Mouse (Mus musculus) midbrain, embryonic 12.5 days (tissue): ENCODE measurements at regions not wholly inside any gene's neighbourhood (a gene's known extent, or its start where the extent isn't known, plus 50 kb on each side); places are given as distances from the start of the nearest gene placed in this dataset.
A peak's percentile ranks its signal among the peaks of the same experiment; 100 is the strongest.

Source experiments
- ATAC-seq: fragments of 200-750 bp; cut with Nextera tagmentation; 2 replicates; pipeline ENCODE4 v1.8.0; 2017; ENCODE audit warnings: low read depth, moderate TSS enrichment, moderate library complexity; ENCODE audit not compliant: low FRiP score
- H3K27ac ChIP-seq: fragments of 300-500 bp; sonication (generic); replicated peaks from 2 replicates; pipeline ENCODE4 v1.5.1; 2016; ENCODE audit warnings: mild to moderate bottlenecking
- H3K27me3 ChIP-seq: fragments of 300-500 bp; sonication (generic); 2 replicates; pipeline ENCODE4 v1.6.1; 2016; ENCODE audit warnings: mild to moderate bottlenecking
- H3K36me3 ChIP-seq: fragments of 300-500 bp; sonication (generic); 2 replicates; pipeline ENCODE4 v1.6.1; 2016
- H3K4me1 ChIP-seq: fragments of 300-500 bp; sonication (generic); 2 replicates; pipeline ENCODE4 v1.6.1; 2016
- H3K4me2 ChIP-seq: fragments of 300-500 bp; sonication (generic); replicated peaks from 2 replicates; pipeline ENCODE4 v1.6.1; 2016; ENCODE audit warnings: mild to moderate bottlenecking, moderate library complexity
- H3K4me3 ChIP-seq: fragments of 300-500 bp; sonication (generic); 2 replicates; pipeline ENCODE4 v1.5.1; 2016; ENCODE audit warnings: mild to moderate bottlenecking
- H3K9ac ChIP-seq: fragments of 300-500 bp; sonication (generic); replicated peaks from 2 replicates; pipeline ENCODE4 v1.6.1; 2016; ENCODE audit warnings: mild to moderate bottlenecking, moderate library complexity
- H3K9me3 ChIP-seq: fragments of 300-500 bp; sonication (generic); 2 replicates; pipeline ENCODE4 v1.6.1; 2016; ENCODE audit warnings: mild to moderate bottlenecking
- WGBS: fragments of 180-500 bp; shearing (Covaris S2); methylation state at CpG from one replicate; pipeline ENCODE4 v1.1.7; 2016; 5-methylcytosine and 5-hydroxymethylcytosine counted together

- H3K4me2 ChIP-seq = no peak overlapping the region
- H3K4me1 ChIP-seq = no peaks in the 10 kb centered on the region
- no peaks in the 10 kb centered on the region for H3K27me3 ChIP-seq
- WGBS = 89% methylated on average over 6 of the region's 6 CpGs
- H3K9me3 ChIP-seq = no peaks in the 10 kb centered on the region
- H3K4me3 ChIP-seq = no peak overlapping the region
- H3K36me3 ChIP-seq = no peaks in the 10 kb centered on the region
- no peak overlapping the region for H3K27ac ChIP-seq
- H3K9ac ChIP-seq = no peak overlapping the region
- 0 out of 2 replicates have a peak, but pooled peaks have one; percentile 34 for ATAC-seq
Measured at GRCm38 (mm10) chr12:39493578-39494218, 544.1 kb downstream of the Arl4a start.

DNA sequence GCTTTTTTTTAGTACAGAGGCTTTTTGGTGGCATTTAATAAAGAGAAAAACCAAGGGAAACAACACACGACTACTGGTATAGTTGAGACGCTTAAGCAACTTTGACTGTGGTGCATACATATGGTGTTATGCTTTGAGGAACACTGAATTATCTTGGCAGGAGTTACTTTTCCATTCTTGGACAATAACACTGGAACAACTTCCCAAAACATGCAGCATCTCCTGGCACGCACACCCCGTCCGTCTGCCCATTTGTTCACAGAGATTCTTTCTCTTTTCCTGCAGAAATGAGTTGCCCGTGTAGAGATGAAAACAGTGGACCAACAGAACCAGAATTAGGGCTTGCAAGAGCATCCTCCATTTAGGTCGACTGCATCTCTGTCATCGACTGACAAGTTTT is 544.7 kb downstream of the Arl4a start:
- Histone ChIP-seq H3K27me3 (no peaks in the 10 kb centered on the region), H3K36me3 (no peaks in the 10 kb centered on the region), H3K4me2 (no peak overlapping the region), H3K4me1 (no peaks in the 10 kb centered on the region), H3K9ac (no peak overlapping the region), H3K4me3 (no peak overlapping the region), H3K9me3 (no peaks in the 10 kb centered on the region), H3K27ac (no peak overlapping the region)
- ATAC-seq = no peak
- 93% methylated on average over 8 of the region's 8 CpGs for WGBS

DNA sequence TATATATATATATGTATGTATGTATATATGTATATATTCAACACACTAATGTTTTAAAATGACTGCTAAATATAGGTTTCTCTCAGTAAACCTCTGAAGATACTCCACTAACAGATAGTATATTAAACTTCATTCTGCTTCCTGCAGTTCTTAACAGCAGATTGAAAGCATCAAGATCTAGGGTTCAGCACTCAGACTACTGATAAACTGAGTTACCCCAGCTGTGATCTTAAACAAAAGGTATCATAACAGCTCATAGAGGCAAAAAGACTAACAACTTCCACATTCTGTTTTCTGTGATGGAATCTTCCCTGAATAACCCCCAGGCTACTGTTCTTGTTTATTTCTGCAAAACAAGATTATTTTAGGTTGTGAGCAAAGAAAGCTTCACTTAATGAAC is 564.8 kb downstream of the Arl4a start:
- no peak overlapping the region for H3K4me2 ChIP-seq
- no peak for ATAC-seq
- no peak overlapping the region for H3K27ac ChIP-seq
- no peak overlapping the region for H3K4me3 ChIP-seq
- no peaks in the 10 kb centered on the region for H3K9me3 ChIP-seq
- H3K36me3 ChIP-seq = no peaks in the 10 kb centered on the region
- H3K27me3 ChIP-seq = no peaks in the 10 kb centered on the region
- H3K9ac ChIP-seq = no peak overlapping the region
- no peaks in the 10 kb centered on the region for H3K4me1 ChIP-seq
